Mouse (Mus musculus): Measurements from ENCODE around the gene Ppp6r3.

- TF ChIP-seq POLR2A (IDR thresholded peaks at IDR 0.05; ENCODE audit: control insufficient read depth, low read depth, low read length), result no peak
- TF ChIP-seq CTCF (IDR thresholded peaks at IDR 0.05; ENCODE audit: control insufficient read depth, insufficient read depth, insufficient replicate concordance, low read depth, low read length), result no peak
Measured at GRCm38 (mm10) chr19:3611730-3612129, 36.2 kb upstream of the Ppp6r3 start.

Data from testis, adult 2 months (tissue).